Mouse (Mus musculus) neural tube, embryonic 13.5 days (tissue): ENCODE results near the gene Bicc1. TPM values are rescaled to one million over a fixed set of nuclear protein-coding genes. Genes with fewer than 3 reads are reported as not detected.
A peak's percentile ranks its signal among the peaks of the same experiment; 100 is the strongest.

Experiments used
- ATAC-seq: fragments of 200-750 bp; cut with Nextera tagmentation; 2 replicates; pipeline ENCODE4 v1.8.0; 2017; ENCODE audit warnings: low read depth, mild to moderate bottlenecking, moderate TSS enrichment, moderate library complexity
- H3K27ac ChIP-seq: fragments of 300-500 bp; sonication (generic); replicated peaks from 2 replicates; pipeline ENCODE4 v1.5.1; 2015; ENCODE audit warnings: moderate library complexity, mild to moderate bottlenecking, inconsistent platforms
- H3K27me3 ChIP-seq: fragments of 300-500 bp; sonication (generic); 2 replicates; pipeline ENCODE4 v1.6.1; 2015; ENCODE audit warnings: mild to moderate bottlenecking, inconsistent platforms
- H3K36me3 ChIP-seq: fragments of 300-500 bp; sonication (generic); 2 replicates; pipeline ENCODE4 v1.6.1; 2015; ENCODE audit warnings: mild to moderate bottlenecking, inconsistent platforms
- H3K4me1 ChIP-seq: fragments of 300-500 bp; sonication (generic); replicated peaks from 2 replicates; pipeline ENCODE4 v1.6.1; 2015; ENCODE audit warnings: inconsistent platforms
- H3K4me2 ChIP-seq: fragments of 300-500 bp; sonication (generic); 2 replicates; pipeline ENCODE4 v1.6.1; 2015; ENCODE audit warnings: inconsistent platforms, mild to moderate bottlenecking, moderate library complexity
- H3K4me3 ChIP-seq: fragments of 300-500 bp; sonication (generic); 2 replicates; pipeline ENCODE4 v1.5.1; 2015; ENCODE audit warnings: mild to moderate bottlenecking, inconsistent platforms
- H3K9ac ChIP-seq: fragments of 300-500 bp; sonication (generic); 2 replicates; pipeline ENCODE4 v1.6.1; 2015; ENCODE audit warnings: moderate library complexity, mild to moderate bottlenecking, inconsistent platforms
- H3K9me3 ChIP-seq: fragments of 300-500 bp; sonication (generic); 2 replicates; pipeline ENCODE4 v1.6.1; 2016; ENCODE audit warnings: inconsistent platforms
- WGBS: fragments of 180-500 bp; shearing (Covaris S2); methylation state at CpG from one replicate; pipeline ENCODE4 v1.1.7; 2015; 5-methylcytosine and 5-hydroxymethylcytosine counted together
- polyA plus RNA-seq: library from polyadenylated mRNA; unstranded; fragments of >200 nt; fragmentation: Nextera tagmentation; extraction: Ambion mirVana; gene quantifications from 2 replicates; pipeline ENCODE4 v1.2.1, GENCODE M21; 2015

The Bicc1 gene
- polyA plus RNA-seq, 1 experiment from 2014 or later, result 5.9 TPM

DNA sequence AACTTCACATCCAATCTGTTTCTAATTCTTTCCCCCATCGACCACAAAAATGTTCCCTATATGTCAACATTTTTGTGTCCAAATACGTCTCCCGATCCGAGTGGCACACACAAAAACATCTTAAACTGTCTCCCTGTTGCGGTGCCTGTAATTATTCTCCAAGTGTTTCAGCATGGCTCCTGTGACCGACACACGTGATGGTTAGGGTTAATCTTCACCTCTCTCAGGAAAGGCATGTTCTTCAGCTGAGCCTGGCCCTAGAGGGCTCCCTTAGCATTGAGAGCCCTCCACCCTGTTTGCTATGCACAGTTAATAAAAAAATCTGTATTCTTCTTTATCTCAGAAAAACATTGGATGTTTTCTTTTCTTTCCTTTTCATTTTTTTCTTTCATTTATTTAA, 41.7 kb downstream of the Bicc1 start:
- Histone ChIP-seq H3K4me1 (no peaks in the 10 kb centered on the region), H3K9ac (no peak overlapping the region), H3K27me3 (no peaks in the 10 kb centered on the region), H3K4me3 (no peak overlapping the region), H3K4me2 (no peak overlapping the region), H3K27ac (no peak overlapping the region), H3K36me3 (no peaks in the 10 kb centered on the region), H3K9me3 (no peaks in the 10 kb centered on the region)
- ATAC-seq, result no peak
- WGBS, result 94% methylated on average over 7 of the region's 7 CpGs

DNA sequence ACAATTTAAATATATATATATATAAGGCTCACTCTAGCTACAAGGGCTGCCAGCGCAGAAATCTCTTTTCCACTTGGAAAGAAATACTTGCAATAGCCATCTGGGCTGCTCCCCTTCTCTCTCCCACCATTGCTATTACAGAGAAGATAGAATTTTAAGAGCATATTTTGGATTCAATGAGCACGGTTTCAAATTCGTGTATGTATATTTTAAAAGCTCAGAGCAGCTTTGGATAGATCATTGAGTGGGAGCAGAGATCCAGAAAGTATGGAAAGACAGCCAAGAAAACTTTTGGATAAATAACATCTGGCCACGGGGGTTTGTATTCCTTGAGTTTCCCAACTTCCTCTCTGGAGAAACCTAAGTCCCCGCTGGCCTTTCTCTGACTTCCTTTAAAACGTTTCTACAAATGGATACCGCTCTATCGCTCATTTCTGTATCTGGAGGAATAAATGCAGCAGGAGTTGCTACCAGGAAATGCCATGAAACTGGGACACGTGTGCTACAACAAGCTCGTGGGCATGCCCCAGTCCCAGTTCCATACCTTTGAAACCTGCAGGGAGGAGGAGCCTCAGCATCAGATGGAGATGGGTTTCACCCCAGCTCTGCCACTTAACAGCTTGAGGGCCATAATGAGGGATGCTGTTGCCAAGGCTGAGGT, 45.1 kb downstream of the Bicc1 start:
- no peaks in the 10 kb centered on the region for H3K27me3 ChIP-seq
- ATAC-seq, result no peak
- H3K4me2 ChIP-seq, result no peak overlapping the region
- H3K4me1 ChIP-seq, result no peaks in the 10 kb centered on the region
- H3K9ac ChIP-seq, result no peak overlapping the region
- WGBS, result 83% methylated on average over 10 of the region's 10 CpGs
- H3K27ac ChIP-seq, result no peak overlapping the region
- no peaks in the 10 kb centered on the region for H3K9me3 ChIP-seq
- H3K4me3 ChIP-seq, result no peak overlapping the region
- H3K36me3 ChIP-seq, result no peaks in the 10 kb centered on the region

DNA sequence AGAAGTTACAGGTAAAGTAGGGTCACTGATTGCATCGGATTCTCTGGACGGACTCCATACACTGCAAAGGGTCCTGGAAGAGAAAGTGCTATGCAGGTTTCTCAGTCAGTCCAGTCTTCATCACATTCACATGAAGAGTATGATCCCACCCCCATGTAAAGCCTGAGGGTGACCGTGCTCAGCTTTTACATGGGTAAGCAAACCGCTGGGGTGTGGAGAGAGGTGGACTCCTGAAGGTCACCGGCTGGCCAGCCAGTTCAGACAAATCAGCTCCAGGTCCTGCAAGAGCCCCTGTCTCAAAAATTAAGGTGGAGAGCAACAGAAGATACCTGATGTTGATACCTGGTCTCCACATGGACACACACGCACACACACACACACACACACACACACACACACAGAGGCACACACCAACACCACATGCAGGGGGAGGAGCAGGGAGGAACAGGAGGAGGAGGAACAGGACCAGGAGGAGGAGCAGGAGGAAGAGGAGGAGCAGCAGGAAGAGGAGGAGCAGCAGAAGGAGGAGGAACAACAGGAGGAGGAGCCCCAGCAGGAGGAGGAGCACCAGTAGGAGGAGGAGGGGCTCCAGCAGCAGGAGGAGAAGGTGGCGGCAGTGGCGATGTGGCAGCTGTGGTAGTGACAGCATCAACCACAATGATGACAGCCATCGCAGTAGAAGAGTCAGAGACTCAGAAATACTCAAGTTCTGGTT, 52.9 kb downstream of the Bicc1 start:
- Histone ChIP-seq H3K36me3 (no peaks in the 10 kb centered on the region), H3K27me3 (no peaks in the 10 kb centered on the region), H3K4me1 (peaks cover 2% of the 10 kb centered on the region), H3K27ac (no peak overlapping the region), H3K9me3 (no peaks in the 10 kb centered on the region), H3K9ac (no peak overlapping the region), H3K4me2 (no peak overlapping the region), H3K4me3 (no peak overlapping the region)
- no peak for ATAC-seq
- 96% methylated on average over 9 of the region's 9 CpGs for WGBS

DNA sequence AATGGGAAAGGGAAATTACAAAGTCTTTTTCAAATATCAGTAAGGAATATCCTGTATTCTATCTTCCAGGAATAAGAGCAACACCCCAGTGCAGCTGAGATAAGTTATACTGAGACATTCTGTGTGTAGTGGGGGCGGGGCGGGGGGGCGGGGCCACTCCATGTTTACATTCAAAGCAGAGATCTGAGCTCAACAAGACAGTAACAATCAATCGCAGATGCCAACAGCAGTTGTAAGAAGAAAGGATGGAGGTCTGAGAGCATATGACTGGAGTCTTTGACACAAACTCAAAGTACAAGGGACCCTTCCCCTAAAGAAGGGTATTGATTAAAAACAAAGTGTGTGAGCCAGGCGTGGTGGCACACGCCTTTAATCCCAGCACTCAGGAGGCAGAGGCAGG, 54.7 kb downstream of the Bicc1 start:
- no peak for ATAC-seq
- Histone ChIP-seq H3K27ac (no peak overlapping the region), H3K4me2 (no peak overlapping the region), H3K27me3 (no peaks in the 10 kb centered on the region), H3K4me1 (peaks cover 13% of the 10 kb centered on the region), H3K4me3 (no peak overlapping the region), H3K9me3 (no peaks in the 10 kb centered on the region), H3K9ac (no peak overlapping the region), H3K36me3 (no peaks in the 10 kb centered on the region)
- 69% methylated on average over 6 of the region's 6 CpGs for WGBS

DNA sequence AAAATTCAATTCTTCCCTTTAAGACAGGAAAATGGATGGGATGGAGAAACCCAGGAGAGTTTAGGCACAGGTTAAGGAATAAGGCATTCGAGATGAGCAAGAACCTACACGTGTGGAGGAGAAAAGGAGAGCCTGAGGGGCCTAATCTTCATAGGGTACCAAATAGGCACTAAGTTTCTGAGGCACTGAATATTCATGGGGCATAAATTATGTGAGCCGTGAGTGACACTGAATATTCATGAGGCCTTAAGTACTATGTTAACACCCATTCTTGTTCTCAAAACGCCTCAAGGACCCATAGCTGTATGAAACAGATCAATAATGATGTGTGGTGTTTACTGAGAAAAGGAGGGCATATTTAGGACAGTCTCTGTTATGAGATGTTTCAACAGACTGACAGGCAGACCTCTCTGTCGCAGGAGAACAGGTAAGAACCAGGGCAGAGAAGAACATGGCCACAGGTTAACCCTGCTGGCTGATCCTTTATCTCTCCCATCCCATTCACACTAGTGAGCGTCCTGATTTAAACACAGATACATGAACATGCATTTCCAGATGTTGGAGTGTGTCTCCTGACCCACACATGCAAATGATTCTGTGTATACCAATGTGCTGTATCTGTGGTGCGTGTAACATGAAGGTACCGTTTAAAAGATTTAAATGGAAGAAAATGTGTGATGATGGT, 58.5 kb downstream of the Bicc1 start:
- Histone ChIP-seq H3K36me3 (no peaks in the 10 kb centered on the region), H3K9ac (no peak overlapping the region), H3K27ac (peak overlapping the region; percentile 62), H3K4me1 (peaks cover 13% of the 10 kb centered on the region), H3K4me2 (no peak overlapping the region), H3K4me3 (no peak overlapping the region), H3K27me3 (no peaks in the 10 kb centered on the region), H3K9me3 (no peaks in the 10 kb centered on the region)
- WGBS, result 41% methylated on average over 8 of the region's 8 CpGs
- ATAC-seq, result peak; percentile 82

DNA sequence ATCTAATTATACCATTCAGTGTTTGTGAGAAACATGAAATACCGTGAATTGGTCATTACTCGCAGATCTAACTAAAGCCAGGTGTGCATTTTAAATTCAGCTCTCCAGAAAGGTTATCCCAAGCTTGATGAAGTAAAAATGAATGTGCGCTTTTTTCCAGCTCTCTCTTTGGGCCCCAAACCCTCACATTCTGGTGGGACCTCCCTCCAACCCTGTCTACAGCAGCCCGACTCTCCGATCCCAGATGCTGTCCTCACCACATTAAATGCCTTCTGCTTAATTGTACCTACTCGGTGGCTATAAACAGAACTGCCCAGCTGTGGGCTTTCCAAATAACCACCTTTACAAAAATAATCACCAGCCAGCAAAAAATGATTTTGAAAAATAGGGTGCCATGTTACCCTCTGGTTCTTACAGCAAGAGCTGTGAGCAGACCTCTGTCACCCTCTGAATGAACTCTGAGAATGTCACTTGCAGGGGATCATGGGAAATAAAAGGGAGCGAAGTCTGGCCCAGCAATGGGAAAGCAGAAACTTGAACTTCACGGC, 64.7 kb downstream of the Bicc1 start:
- Histone ChIP-seq H3K27me3 (no peaks in the 10 kb centered on the region), H3K9me3 (no peaks in the 10 kb centered on the region), H3K27ac (no peak overlapping the region), H3K9ac (no peak overlapping the region), H3K4me2 (no peak overlapping the region), H3K36me3 (no peaks in the 10 kb centered on the region), H3K4me1 (no peaks in the 10 kb centered on the region), H3K4me3 (no peak overlapping the region)
- ATAC-seq, result no peak
- 87% methylated on average over 8 of the region's 8 CpGs for WGBS

DNA sequence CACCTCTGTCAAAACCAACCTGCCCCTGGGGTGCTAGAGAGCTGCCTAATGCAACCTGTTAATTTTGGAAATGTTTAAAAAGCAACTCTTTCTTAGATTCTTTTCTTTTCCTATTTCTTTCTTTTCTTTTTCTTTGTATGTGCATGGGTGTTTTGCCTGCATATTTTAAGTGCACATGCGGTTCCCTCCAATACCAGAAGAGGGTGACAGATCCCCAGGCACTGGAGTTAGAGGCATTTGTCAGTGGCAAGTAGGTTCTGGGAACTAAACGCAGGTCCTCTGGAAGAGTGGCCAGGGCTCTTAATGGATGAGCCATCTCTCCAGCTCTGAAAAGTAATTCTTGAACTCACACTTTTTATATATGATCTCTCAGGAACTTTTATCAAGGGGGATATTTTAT, 66.2 kb downstream of the Bicc1 start:
- no peaks in the 10 kb centered on the region for H3K36me3 ChIP-seq
- H3K4me3 ChIP-seq, result no peak overlapping the region
- H3K27me3 ChIP-seq, result no peaks in the 10 kb centered on the region
- no peak overlapping the region for H3K4me2 ChIP-seq
- ATAC-seq, result no peak
- no peak overlapping the region for H3K9ac ChIP-seq
- H3K4me1 ChIP-seq, result no peaks in the 10 kb centered on the region
- H3K27ac ChIP-seq, result no peak overlapping the region
- 85% methylated on average over 2 of the region's 2 CpGs for WGBS
- H3K9me3 ChIP-seq, result no peaks in the 10 kb centered on the region

DNA sequence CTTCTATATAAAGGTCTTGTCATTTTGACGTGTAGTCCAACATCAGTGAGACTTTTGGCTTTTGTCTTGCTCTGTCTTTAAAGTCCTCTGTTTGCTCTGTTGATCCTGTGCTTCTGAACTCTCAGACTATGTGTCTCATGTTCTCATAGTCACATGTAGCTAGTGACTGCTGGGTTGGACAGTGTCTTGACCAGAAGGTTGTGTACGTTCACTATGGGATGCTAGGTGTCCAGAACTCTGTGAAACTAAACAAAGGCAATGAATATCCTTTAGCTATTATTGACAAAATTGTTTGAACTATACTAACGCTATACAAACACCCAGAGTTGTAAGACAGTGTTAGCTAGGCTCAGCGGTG, 72.2 kb downstream of the Bicc1 start:
- Histone ChIP-seq H3K4me1 (no peaks in the 10 kb centered on the region), H3K36me3 (no peaks in the 10 kb centered on the region), H3K9ac (no peak overlapping the region), H3K4me3 (no peak overlapping the region), H3K27me3 (no peaks in the 10 kb centered on the region), H3K9me3 (no peaks in the 10 kb centered on the region), H3K4me2 (no peak overlapping the region), H3K27ac (no peak overlapping the region)
- ATAC-seq, result no peak
- WGBS, result 87% methylated on average over 4 of the region's 4 CpGs

DNA sequence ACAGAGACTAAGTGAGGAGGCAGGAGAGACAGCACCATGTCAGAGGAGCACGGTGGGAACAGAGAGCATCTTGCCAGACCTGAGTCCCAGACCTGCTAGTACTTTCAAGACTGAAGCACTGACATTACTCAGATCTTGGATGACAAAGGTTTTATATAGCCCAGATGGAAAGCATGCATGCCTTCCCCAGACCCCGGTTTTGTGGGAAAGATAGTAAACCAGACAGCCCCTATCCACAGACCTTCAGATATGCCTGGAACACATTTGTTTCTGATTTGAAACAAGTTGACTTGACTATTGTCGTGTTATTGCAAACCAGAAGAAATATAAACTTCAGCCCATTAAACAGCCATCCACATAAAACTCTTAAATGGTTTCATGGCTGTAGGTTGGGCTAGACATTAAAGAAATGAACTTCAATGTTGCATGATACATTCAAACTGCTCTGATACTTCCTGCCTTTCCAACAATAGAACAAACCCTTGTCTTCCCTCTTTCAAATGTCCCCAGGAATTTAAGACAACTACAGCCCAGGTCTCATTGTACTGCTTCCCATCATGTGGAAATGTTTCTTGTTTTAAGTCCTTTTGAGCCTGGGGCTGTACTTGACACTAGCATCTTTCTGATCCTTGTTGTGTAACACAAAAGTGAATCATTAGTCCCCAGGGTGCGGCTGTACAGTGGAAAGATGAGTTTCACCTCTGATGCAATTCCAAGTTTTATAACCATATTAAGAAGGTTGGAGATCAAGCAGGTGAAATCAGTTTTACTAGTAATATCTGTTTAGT, 72.7 kb downstream of the Bicc1 start:
- H3K9me3 ChIP-seq, result no peaks in the 10 kb centered on the region
- no peak overlapping the region for H3K9ac ChIP-seq
- no peaks in the 10 kb centered on the region for H3K4me1 ChIP-seq
- ATAC-seq, result no peak
- WGBS, result 88% methylated on average over 4 of the region's 4 CpGs
- no peak overlapping the region for H3K27ac ChIP-seq
- no peak overlapping the region for H3K4me2 ChIP-seq
- no peaks in the 10 kb centered on the region for H3K27me3 ChIP-seq
- H3K36me3 ChIP-seq, result no peaks in the 10 kb centered on the region
- no peak overlapping the region for H3K4me3 ChIP-seq

DNA sequence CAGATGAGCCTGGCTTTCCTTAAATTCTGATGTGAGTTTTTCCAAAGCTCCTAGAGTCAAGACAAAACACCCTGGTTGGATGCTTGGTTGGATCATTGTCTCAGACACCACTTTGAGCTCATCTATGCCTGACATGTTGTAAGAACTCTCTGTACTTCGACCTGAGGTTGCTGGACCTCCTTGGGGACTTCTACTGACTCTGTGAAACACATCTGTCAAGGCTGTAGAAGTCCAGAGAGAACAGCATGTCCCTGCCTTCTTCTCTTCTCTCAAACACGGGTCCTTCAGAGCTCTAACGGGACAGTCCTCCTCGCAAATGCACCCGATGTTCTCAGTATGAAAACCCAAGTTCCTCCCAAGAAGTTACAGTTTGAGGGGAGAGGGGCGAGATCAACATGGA, 76.5 kb downstream of the Bicc1 start:
- H3K4me2 ChIP-seq, result no peak overlapping the region
- H3K4me3 ChIP-seq, result no peak overlapping the region
- H3K27me3 ChIP-seq, result no peaks in the 10 kb centered on the region
- H3K9ac ChIP-seq, result no peak overlapping the region
- no peaks in the 10 kb centered on the region for H3K9me3 ChIP-seq
- no peaks in the 10 kb centered on the region for H3K36me3 ChIP-seq
- no peaks in the 10 kb centered on the region for H3K4me1 ChIP-seq
- H3K27ac ChIP-seq, result no peak overlapping the region
- WGBS, result 83% methylated on average over 6 of the region's 6 CpGs
- ATAC-seq, result no peak

DNA sequence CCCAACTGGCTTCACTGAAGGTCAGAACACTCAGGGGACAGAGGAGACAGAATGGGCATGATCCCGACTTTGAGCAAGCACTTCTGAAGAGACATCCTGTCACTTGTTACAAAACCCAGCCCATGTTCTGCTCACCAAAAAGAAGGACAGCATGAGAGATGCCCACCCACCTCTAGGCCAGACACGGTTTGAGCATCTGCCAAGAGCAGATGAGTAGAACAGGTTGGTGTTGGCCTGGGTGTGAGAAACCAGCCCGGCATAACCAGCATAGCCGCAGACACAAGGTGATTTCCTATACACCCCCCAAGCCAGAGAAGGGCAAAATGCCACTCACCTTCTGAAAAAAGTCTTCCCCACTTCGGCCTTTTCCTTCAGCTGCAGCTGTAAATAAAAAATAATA, 80.6 kb downstream of the Bicc1 start:
- Histone ChIP-seq H3K4me3 (no peak overlapping the region), H3K36me3 (no peaks in the 10 kb centered on the region), H3K4me2 (no peak overlapping the region), H3K9me3 (no peaks in the 10 kb centered on the region), H3K27me3 (no peaks in the 10 kb centered on the region), H3K9ac (no peak overlapping the region), H3K27ac (no peak overlapping the region), H3K4me1 (no peaks in the 10 kb centered on the region)
- no peak for ATAC-seq
- 94% methylated on average over 5 of the region's 5 CpGs for WGBS

DNA sequence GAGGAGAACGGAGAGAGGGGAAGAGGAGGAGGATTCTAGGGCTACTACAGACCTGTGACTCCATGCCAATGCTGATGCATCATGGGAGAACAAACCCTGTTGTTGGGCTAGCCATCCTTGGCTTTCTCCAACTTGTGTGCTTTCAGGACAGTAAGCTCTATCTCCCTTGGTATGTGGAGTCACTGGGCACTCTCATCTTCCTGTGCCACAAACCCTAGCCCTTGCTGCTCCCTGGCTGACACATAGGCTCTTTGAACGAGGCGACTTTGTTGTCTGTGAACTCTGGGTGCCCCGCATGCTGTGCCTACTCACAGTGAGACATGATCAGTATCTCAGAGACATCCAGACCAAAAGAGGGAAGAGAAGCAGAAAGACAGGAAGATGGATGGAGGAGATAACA, 94.5 kb downstream of the Bicc1 start:
- ATAC-seq, result no peak
- H3K27me3 ChIP-seq, result no peaks in the 10 kb centered on the region
- no peaks in the 10 kb centered on the region for H3K4me1 ChIP-seq
- WGBS, result 89% methylated on average over 4 of the region's 4 CpGs
- H3K36me3 ChIP-seq, result no peaks in the 10 kb centered on the region
- H3K4me3 ChIP-seq, result no peak overlapping the region
- no peaks in the 10 kb centered on the region for H3K9me3 ChIP-seq
- H3K27ac ChIP-seq, result no peak overlapping the region
- H3K9ac ChIP-seq, result no peak overlapping the region
- H3K4me2 ChIP-seq, result no peak overlapping the region
